Mouse (Mus musculus): ENCODE data around the gene Grin2b.

- TF ChIP-seq GATA1 (IDR thresholded peaks at IDR 0.05; ENCODE audit: low read length) (no peak), TAL1 (IDR thresholded peaks at IDR 0.05; ENCODE audit: low read length) (no peak)
Measured at GRCm38 (mm10) chr6:135971481-135971880, 201.8 kb downstream of the Grin2b start.

Data from erythroblast, embryonic 14.5 days (primary cell).